Mouse (Mus musculus): ENCODE measurements at regions not wholly inside any gene's neighbourhood (a gene's known extent, or its start where the extent isn't known, plus 50 kb on each side); places are given as distances from the start of the nearest gene placed in this dataset.

- no peak overlapping the region for H3K9ac ChIP-seq
- no peaks in the 10 kb centered on the region for H3K4me1 ChIP-seq
- WGBS, result 75% methylated on average over 2 of the region's 2 CpGs
- H3K27me3 ChIP-seq, result no peaks in the 10 kb centered on the region
- no peak for ATAC-seq (ENCODE audit: low FRiP score, low read depth)
- no peak overlapping the region for H3K4me2 ChIP-seq (replicated peaks)
- no peaks in the 10 kb centered on the region for H3K36me3 ChIP-seq
- no peak overlapping the region for H3K4me3 ChIP-seq
- H3K9me3 ChIP-seq, result no peaks in the 10 kb centered on the region
- H3K27ac ChIP-seq, result no peak overlapping the region
These were observed 2982.4 kb upstream of the Lrrc6 start for GRCm38 (mm10) chr15:69483096-69483495.

- 46% methylated on average over 3 of the region's 3 CpGs for WGBS
- peak; percentile 69; the same call in 1 of the 2 replicates for ATAC-seq (ENCODE audit: low FRiP score, low read depth)
- no peaks in the 10 kb centered on the region for H3K4me1 ChIP-seq
- no peak overlapping the region for H3K4me3 ChIP-seq
- H3K4me2 ChIP-seq (replicated peaks), result no peak overlapping the region
- H3K9ac ChIP-seq, result no peak overlapping the region
- H3K9me3 ChIP-seq, result no peaks in the 10 kb centered on the region
- H3K27ac ChIP-seq, result no peak overlapping the region
- H3K27me3 ChIP-seq, result no peaks in the 10 kb centered on the region
- no peaks in the 10 kb centered on the region for H3K36me3 ChIP-seq
These were observed 2980.4 kb upstream of the Lrrc6 start for GRCm38 (mm10) chr15:69481087-69481486.

GRCm38 (mm10) chr15:69477050-69477449 lies 2976.3 kb upstream of the Lrrc6 start:
- no peaks in the 10 kb centered on the region for H3K36me3 ChIP-seq
- ATAC-seq (ENCODE audit: low FRiP score, low read depth), result no peak
- H3K27ac ChIP-seq, result no peak overlapping the region
- H3K9me3 ChIP-seq, result no peaks in the 10 kb centered on the region
- WGBS, result 92% methylated on average over 3 of the region's 3 CpGs
- no peak overlapping the region for H3K4me3 ChIP-seq
- no peaks in the 10 kb centered on the region for H3K4me1 ChIP-seq
- H3K9ac ChIP-seq, result no peak overlapping the region
- H3K4me2 ChIP-seq (replicated peaks), result no peak overlapping the region
- no peaks in the 10 kb centered on the region for H3K27me3 ChIP-seq

- H3K9ac ChIP-seq, result no peak overlapping the region
- no peak for ATAC-seq (ENCODE audit: low FRiP score, low read depth)
- H3K4me1 ChIP-seq, result no peaks in the 10 kb centered on the region
- WGBS, result 74% methylated on average over 1 of the region's 1 CpGs
- H3K27ac ChIP-seq, result no peak overlapping the region
- H3K4me3 ChIP-seq, result no peak overlapping the region
- no peaks in the 10 kb centered on the region for H3K27me3 ChIP-seq
- H3K36me3 ChIP-seq, result no peaks in the 10 kb centered on the region
- no peak overlapping the region for H3K4me2 ChIP-seq (replicated peaks)
- H3K9me3 ChIP-seq, result no peaks in the 10 kb centered on the region
These were observed 2968.9 kb upstream of the Lrrc6 start for GRCm38 (mm10) chr15:69469566-69469965.

GRCm38 (mm10) chr15:69460581-69461194 lies 2960.0 kb upstream of the Lrrc6 start:
- no peak for ATAC-seq (ENCODE audit: low FRiP score, low read depth)
- WGBS, result 90% methylated on average over 2 of the region's 2 CpGs
- Histone ChIP-seq H3K4me3 (no peak overlapping the region), H3K9ac (no peak overlapping the region), H3K27me3 (no peaks in the 10 kb centered on the region), H3K36me3 (no peaks in the 10 kb centered on the region), H3K27ac (no peak overlapping the region), H3K9me3 (no peaks in the 10 kb centered on the region), H3K4me1 (no peaks in the 10 kb centered on the region), H3K4me2 (replicated peaks) (no peak overlapping the region)

- Histone ChIP-seq H3K27ac (no peak overlapping the region), H3K36me3 (no peaks in the 10 kb centered on the region), H3K4me1 (no peaks in the 10 kb centered on the region), H3K4me3 (no peak overlapping the region), H3K4me2 (replicated peaks) (no peak overlapping the region), H3K9me3 (no peaks in the 10 kb centered on the region), H3K9ac (no peak overlapping the region), H3K27me3 (no peaks in the 10 kb centered on the region)
- no peak for ATAC-seq (ENCODE audit: low FRiP score, low read depth)
- 80% methylated on average over 4 of the region's 4 CpGs for WGBS
These were observed 2956.8 kb upstream of the Lrrc6 start for GRCm38 (mm10) chr15:69457473-69457872.

GRCm38 (mm10) chr15:69456191-69456770 lies 2955.6 kb upstream of the Lrrc6 start:
- Histone ChIP-seq H3K27ac (no peak overlapping the region), H3K9ac (no peak overlapping the region), H3K4me3 (no peak overlapping the region), H3K4me1 (no peaks in the 10 kb centered on the region), H3K27me3 (no peaks in the 10 kb centered on the region), H3K9me3 (no peaks in the 10 kb centered on the region), H3K36me3 (no peaks in the 10 kb centered on the region), H3K4me2 (replicated peaks) (no peak overlapping the region)
- ATAC-seq (ENCODE audit: low FRiP score, low read depth), result no peak
- 80% methylated on average over 4 of the region's 4 CpGs for WGBS

GRCm38 (mm10) chr15:69441008-69441407 lies 2940.3 kb upstream of the Lrrc6 start:
- no peaks in the 10 kb centered on the region for H3K4me1 ChIP-seq
- no peaks in the 10 kb centered on the region for H3K9me3 ChIP-seq
- H3K9ac ChIP-seq, result no peak overlapping the region
- WGBS, result 79% methylated on average over 3 of the region's 3 CpGs
- no peak for ATAC-seq (ENCODE audit: low FRiP score, low read depth)
- no peaks in the 10 kb centered on the region for H3K36me3 ChIP-seq
- no peak overlapping the region for H3K27ac ChIP-seq
- no peak overlapping the region for H3K4me3 ChIP-seq
- no peaks in the 10 kb centered on the region for H3K27me3 ChIP-seq
- H3K4me2 ChIP-seq (replicated peaks), result no peak overlapping the region

GRCm38 (mm10) chr15:69413531-69414011 lies 2912.9 kb upstream of the Lrrc6 start:
- Histone ChIP-seq H3K27me3 (no peaks in the 10 kb centered on the region), H3K4me1 (no peaks in the 10 kb centered on the region), H3K9ac (no peak overlapping the region), H3K27ac (no peak overlapping the region), H3K9me3 (no peaks in the 10 kb centered on the region), H3K36me3 (no peaks in the 10 kb centered on the region), H3K4me3 (no peak overlapping the region), H3K4me2 (replicated peaks) (no peak overlapping the region)
- 96% methylated on average over 1 of the region's 1 CpGs for WGBS
- ATAC-seq (ENCODE audit: low FRiP score, low read depth), result no peak

GRCm38 (mm10) chr15:69389575-69389974 lies 2888.9 kb upstream of the Lrrc6 start:
- Histone ChIP-seq H3K27ac (no peak overlapping the region), H3K27me3 (no peaks in the 10 kb centered on the region), H3K4me1 (no peaks in the 10 kb centered on the region), H3K4me2 (replicated peaks) (no peak overlapping the region), H3K4me3 (no peak overlapping the region), H3K9me3 (no peaks in the 10 kb centered on the region), H3K36me3 (no peaks in the 10 kb centered on the region), H3K9ac (no peak overlapping the region)
- 86% methylated on average over 4 of the region's 4 CpGs for WGBS
- no peak for ATAC-seq (ENCODE audit: low FRiP score, low read depth)

- Histone ChIP-seq H3K36me3 (no peaks in the 10 kb centered on the region), H3K27me3 (no peaks in the 10 kb centered on the region), H3K27ac (no peak overlapping the region), H3K4me3 (no peak overlapping the region), H3K9ac (no peak overlapping the region), H3K4me1 (no peaks in the 10 kb centered on the region), H3K4me2 (replicated peaks) (no peak overlapping the region), H3K9me3 (no peaks in the 10 kb centered on the region)
- no peak for ATAC-seq (ENCODE audit: low FRiP score, low read depth)
These were observed 2886.8 kb upstream of the Lrrc6 start for GRCm38 (mm10) chr15:69387466-69387865.

GRCm38 (mm10) chr15:69365440-69365839 lies 2864.7 kb upstream of the Lrrc6 start:
- Histone ChIP-seq H3K4me3 (no peak overlapping the region), H3K9me3 (no peaks in the 10 kb centered on the region), H3K27me3 (no peaks in the 10 kb centered on the region), H3K4me1 (no peaks in the 10 kb centered on the region), H3K9ac (no peak overlapping the region), H3K4me2 (replicated peaks) (no peak overlapping the region), H3K36me3 (no peaks in the 10 kb centered on the region), H3K27ac (no peak overlapping the region)
- no peak for ATAC-seq (ENCODE audit: low FRiP score, low read depth)

Measured in limb, embryonic 13.5 days (tissue).